Mouse (Mus musculus) brain, adult 2 months (tissue): ENCODE data around the gene Pou2f1.
A peak's percentile ranks its signal among the peaks of the same experiment; 100 is the strongest.

Experiments used
- DNase-seq: peaks from one replicate; pipeline ENCODE4 v3.0.0; 2011; ENCODE audit warnings: low read depth, low spot score

The Pou2f1 gene

GRCm38 (mm10) chr1:166002520-166003155 lies at the start of gene Pou2f1:
Gene Pou2f1 (minus strand): TSS chr1:166002678.
- peak; percentile 99 for DNase-seq

DNA sequence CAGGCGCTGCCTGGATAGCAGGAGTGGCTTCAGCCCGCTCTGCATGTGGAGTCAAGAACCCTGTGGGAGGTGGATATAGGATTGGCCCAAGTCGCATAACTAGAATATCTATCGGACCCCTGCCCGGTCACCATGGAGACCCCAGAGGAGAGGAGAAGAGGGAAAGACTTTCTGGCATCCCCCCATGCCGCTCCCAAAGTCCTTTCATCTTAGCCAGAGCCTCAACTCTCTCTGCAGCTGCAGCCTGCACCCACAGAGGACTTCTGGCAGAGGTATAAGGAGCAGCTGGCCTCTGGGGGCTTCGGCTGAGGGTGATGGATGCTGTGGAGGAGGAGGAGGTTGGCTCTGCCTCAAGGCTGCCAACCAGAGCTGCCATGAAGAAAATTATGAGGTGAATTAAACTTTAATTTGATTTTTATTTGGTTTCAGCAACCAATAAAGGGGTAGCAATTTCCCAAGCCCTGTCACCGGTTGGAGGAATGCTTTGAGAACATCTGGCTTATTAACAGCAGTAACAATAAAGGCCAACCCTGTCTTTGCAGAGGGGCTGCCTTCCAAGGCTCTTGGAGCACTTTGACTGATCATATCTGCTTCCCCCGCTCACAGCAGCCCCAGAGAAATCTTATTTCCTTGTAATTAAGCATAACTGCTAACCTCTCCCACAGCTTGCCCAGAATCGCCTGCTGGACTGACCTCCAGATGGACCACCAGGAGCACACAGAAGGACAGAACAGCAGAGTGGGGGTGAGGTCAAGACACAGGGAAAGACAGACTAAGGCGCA lies 46.8 kb upstream of the Pou2f1 start:
- DNase-seq, result no peak

DNA sequence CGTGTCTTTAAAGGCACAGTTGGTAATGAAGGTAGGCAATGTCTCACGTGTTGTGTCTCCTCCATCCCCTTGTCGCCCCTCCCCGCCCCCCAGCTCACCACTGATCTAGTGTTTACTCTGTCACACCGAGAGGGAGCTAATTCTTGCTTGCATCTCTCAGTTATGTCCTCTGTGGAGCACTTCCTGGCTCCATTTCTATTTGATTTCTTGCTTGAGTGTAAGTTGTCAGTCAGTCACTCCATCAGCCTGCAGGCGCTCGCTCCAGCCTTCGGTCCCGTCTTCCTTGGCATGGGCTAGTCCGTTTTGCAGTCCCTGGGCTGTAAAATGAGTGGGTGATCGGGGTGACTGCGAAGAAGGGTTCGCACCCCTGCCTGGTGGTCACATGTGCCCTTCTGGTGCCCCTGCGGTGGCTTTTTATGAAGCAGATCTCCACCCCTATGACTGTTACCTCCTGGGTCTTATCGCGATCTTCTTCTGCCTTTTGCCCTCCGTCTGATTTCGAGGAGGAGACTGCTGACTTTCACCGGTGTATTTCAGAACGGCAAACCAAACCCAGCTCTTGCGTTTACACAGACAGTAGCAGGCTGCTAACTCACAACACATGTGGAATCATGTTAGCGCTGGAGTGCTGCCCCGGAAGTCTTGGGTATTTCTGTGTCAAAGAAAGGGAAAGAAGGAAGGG lies 45.9 kb upstream of the Pou2f1 start:
- no peak for DNase-seq

GRCm38 (mm10) chr1:166047505-166048170 lies 45.2 kb upstream of the Pou2f1 start:
- DNase-seq, result peak; percentile 31

- DNase-seq, result no peak
Measured at GRCm38 (mm10) chr1:166045894-166046197, 43.4 kb upstream of the Pou2f1 start.

- DNase-seq, result peak; percentile 70
Measured at GRCm38 (mm10) chr1:166045060-166045893, 42.8 kb upstream of the Pou2f1 start.

- peak; percentile 84 for DNase-seq
Measured at GRCm38 (mm10) chr1:166043451-166044149, 41.1 kb upstream of the Pou2f1 start.

DNA sequence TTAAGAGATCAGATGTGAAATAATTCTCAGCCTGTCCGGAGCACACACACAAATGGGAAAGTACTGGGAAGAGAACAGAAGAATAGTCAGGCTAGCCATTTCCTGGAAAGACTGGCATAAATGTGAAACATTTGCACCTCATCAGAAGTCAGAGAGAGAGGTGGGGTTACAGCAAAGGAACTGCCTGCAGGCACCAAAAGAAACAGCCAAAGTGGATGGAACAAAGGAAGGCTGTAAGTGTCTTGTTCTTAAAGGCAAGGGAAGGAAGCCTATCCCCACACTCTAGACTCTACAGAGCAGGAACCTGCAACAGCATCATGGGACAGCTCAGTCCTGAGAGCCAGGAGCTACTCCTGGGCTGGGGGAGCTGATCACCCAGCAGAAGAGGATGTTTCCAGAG lies 39.0 kb upstream of the Pou2f1 start:
- DNase-seq, result no peak

- DNase-seq, result no peak
Measured at GRCm38 (mm10) chr1:166038731-166039332, 36.4 kb upstream of the Pou2f1 start.

DNA sequence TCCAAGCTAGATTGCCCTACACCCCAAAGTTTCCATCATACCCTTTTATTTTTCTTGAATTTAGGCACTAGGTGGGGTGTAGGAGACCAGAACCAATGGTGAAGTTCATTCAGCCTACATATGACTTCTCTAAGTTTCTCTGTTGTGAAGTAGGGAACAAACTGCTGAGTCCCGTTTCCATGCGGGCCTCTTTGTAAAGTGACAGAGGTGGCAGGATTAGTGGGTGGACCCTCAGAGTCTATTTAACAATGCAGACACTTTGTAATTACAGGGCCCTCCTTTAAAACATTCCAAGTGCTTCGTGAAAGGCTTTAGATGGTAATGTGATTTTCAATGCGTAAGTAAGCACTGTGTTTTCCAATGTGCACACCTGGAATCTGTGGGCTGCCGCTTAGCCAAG lies 32.6 kb upstream of the Pou2f1 start:
- no peak for DNase-seq

DNA sequence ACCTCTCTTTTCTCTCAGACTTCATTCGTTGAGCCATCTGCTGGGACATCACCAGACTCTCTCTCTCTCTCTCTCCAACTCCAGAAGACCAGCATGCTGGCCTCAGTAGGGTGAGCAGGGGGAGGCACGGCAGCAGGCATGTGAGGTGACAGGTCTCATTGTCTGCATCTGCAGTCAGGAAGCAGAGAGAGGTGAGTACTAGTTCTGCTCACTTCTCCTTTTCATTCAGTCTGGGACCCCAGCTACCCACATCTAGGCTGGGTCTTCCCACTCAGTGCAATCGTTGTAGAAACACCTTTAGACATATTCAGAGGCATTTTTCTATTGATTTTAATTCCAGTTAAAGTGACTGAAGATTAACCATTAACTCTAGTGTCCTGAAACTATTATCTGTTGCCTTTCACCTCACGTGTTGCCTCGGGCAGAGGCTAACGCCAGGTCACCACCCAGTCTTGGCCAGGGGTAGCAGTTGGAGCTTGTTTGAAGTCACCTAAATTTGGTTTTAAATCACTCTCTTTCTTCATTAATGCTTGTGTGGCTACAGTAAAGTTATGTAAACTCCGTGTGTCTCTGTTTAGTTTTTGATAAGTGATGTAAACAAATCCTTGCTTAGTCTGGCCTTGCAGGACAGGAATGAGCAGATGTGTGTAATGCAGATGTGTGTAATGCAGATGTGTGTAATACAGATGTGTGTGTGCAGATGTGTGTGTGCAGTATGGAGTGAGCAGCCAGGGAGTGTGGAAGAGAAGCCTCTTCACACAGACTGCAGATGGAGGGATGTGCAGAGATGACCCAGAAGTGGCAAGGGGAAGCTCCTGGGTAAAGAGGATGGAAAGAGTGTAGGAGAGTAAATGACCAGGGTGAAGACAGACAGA lies 29.4 kb upstream of the Pou2f1 start:
- DNase-seq, result no peak

- no peak for DNase-seq
Measured at GRCm38 (mm10) chr1:166023981-166024380, 21.5 kb upstream of the Pou2f1 start.

GRCm38 (mm10) chr1:166017203-166017602 lies 14.7 kb upstream of the Pou2f1 start:
- no peak for DNase-seq

GRCm38 (mm10) chr1:166016306-166016705 lies 13.8 kb upstream of the Pou2f1 start:
- peak; percentile 33 for DNase-seq

- DNase-seq, result no peak
Measured at GRCm38 (mm10) chr1:166014530-166014929, 12.1 kb upstream of the Pou2f1 start.

- no peak for DNase-seq
Measured at GRCm38 (mm10) chr1:166010106-166010505, 7.6 kb upstream of the Pou2f1 start.

GRCm38 (mm10) chr1:166008634-166009350 lies 6.3 kb upstream of the Pou2f1 start:
- no peak for DNase-seq

GRCm38 (mm10) chr1:166007026-166007425 lies 4.5 kb upstream of the Pou2f1 start:
- no peak for DNase-seq
